Mouse (Mus musculus) central nervous system, embryonic 11.5 days (tissue): ENCODE measurements around the gene Gm17093. TPM values are rescaled to one million over a fixed set of nuclear protein-coding genes. Genes with fewer than 3 reads are reported as not detected.

Experiments used
- polyA plus RNA-seq: library from polyadenylated mRNA; depleted of rRNA; stranded (reverse); fragments of >200 nt; gene quantifications from 2 replicates; pipeline ENCODE4 v1.2.3, GENCODE M21; 2012; rRNA removed

Gene Gm17093
- not detected in 2 replicates for polyA plus RNA-seq

GRCm38 (mm10) chr14:44517976-44518375 is at the start of gene Gm17093:
Gm17093 (plus strand) TSS chr14:44518276.

DNA sequence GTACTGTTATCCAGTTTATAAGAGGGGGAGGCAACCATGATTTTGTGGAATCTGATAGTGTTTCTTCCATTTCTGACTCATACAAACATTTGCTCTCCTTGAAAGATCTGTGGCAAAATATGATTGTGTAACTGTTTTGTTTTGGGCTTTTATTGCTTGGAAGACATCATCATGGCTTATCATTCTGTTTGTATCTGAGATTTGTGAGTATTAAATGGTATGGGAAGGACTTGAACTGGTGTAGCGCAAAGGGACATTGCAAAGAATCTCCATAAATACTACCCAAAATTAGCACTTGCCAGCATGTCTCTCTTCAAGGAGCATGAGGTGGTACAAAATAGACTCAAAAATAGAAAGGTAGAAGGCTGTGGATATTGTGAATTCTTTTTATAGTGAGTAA is 25.9 kb upstream of the Gm17093 start, which contains the start of gene BC061237:
BC061237 (plus strand) TSS at position 301 of the 400 bp plus-strand sequence.

Other genes starting within 250 kb of the Gm17093 start
- gene Gm8220, start 232.7 kb upstream of the Gm17093 start, polyA plus RNA-seq: not detected in 2 replicates
- 0.06 TPM in 1 of 2 replicates, not detected in the other for gene Gm5930, start 179.7 kb upstream of the Gm17093 start, polyA plus RNA-seq
- gene Gm8229, start 152.9 kb upstream of the Gm17093 start, polyA plus RNA-seq: not detected in 2 replicates
- not detected in 2 replicates for gene Gm3371, start 107.6 kb upstream of the Gm17093 start, polyA plus RNA-seq
- not detected in 2 replicates for gene Gm8232, start 84.6 kb upstream of the Gm17093 start, polyA plus RNA-seq
- gene BC061237, start 25.8 kb upstream of the Gm17093 start, polyA plus RNA-seq: not detected in 2 replicates
- 0.16 TPM in 1 of 2 replicates, not detected in the other for gene Gm8247, start 64.9 kb downstream of the Gm17093 start, polyA plus RNA-seq
- not detected in 2 replicates for gene Gm5624, start 109.7 kb downstream of the Gm17093 start, polyA plus RNA-seq
- gene Gm8257, start 188.2 kb downstream of the Gm17093 start, polyA plus RNA-seq: not detected in 2 replicates
- gene Gm8267, start 232.1 kb downstream of the Gm17093 start, polyA plus RNA-seq: not detected in 2 replicates